Mouse (Mus musculus) left cerebral cortex, postnatal 36 days (tissue): ENCODE measurements around the gene Dbndd2. TPM values are rescaled to one million over a fixed set of nuclear protein-coding genes. Genes with fewer than 3 reads are reported as not detected.

Source experiments
- DNase-seq, 2 experiments: peaks; one replicate each; pipeline ENCODE4 v3.0.0; 2021 to 2022; ENCODE audit warnings: low spot score in 2 of 2, mixed read lengths in 1 of 2
- intact Hi-C: fragments of 180-260 bp; cut with DNase I; formaldehyde crosslinking; loops from one replicate; pipeline ENCODE4 v1.15.1; 2025
- total RNA-seq, 2 experiments: library from RNA; stranded (reverse); gene quantifications; 2 replicates each; pipeline ENCODE4 v1.2.3; 2021

The Dbndd2 gene
- total RNA-seq, 2 experiments from 2014 or later, result 112 to 126 TPM

DNA sequence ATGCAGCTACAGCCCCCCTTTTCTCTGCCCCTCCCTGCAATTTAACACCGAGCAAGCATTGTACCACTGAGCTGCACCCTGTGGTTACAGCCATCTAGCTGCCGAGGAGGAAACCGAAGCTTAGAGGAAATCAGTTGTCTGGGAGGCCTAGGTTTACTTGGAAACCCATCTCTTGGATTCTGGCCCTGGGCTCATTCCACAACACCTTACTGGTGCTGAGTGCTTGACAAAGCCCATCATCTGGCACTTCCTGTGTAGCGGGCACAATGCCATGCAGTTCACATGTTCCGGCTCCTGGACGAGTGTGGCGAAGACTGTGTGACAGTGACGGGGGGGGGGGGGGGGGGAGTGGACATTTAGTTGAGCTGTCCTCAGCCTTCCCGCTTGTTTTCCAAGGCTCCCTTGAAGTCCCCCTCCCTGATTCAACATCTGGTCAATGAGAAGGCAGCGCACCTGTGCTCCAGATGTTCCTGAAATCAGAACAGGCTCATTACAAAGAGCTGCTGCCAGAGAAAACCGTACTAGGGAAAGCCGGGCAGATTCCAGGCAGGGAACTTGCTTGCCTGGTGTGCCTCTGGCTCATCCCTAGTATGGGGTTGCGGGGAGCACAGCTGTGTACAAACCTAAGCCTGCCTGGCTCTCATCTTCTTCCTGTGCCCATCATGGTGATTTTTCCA is 33.8 kb upstream of the Dbndd2 start:
- DNase-seq, result no peak
- intact Hi-C loops, result no loop called here

DNA sequence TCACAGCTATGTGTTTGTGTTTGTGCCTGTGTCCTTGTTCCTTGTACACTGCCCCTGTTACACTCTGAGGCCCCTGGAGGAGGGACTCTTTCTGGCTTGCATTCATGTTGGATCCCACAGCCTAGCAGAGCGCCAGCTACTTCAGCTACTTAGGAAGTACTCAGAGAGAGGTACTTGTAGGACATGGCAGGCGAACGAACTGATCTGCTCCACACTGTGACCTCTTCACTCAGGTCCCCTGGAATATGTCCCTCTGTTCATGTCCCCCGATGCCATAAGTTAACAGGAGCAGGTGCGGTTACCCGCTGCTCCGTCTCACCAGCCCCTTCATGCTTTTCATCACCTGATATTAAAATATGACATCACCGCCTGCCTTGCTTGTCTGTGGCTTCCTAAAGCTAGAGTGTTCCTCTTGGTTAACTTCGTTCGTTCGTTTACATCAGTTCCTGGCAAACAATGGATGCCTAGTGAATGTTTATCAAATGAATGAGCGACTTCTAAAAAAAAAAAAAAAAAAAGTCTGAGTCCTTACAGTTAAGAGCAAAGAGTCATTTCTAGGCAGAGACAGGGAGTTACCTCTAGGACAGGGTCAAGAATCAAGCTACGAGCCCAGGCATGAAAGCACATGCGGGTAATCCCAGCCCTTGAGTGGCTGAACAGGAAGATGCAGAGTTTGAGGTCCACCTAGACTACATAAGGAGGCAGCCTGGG is 32.7 kb upstream of the Dbndd2 start:
- intact Hi-C loops, result no loop called here
- no peak for DNase-seq

DNA sequence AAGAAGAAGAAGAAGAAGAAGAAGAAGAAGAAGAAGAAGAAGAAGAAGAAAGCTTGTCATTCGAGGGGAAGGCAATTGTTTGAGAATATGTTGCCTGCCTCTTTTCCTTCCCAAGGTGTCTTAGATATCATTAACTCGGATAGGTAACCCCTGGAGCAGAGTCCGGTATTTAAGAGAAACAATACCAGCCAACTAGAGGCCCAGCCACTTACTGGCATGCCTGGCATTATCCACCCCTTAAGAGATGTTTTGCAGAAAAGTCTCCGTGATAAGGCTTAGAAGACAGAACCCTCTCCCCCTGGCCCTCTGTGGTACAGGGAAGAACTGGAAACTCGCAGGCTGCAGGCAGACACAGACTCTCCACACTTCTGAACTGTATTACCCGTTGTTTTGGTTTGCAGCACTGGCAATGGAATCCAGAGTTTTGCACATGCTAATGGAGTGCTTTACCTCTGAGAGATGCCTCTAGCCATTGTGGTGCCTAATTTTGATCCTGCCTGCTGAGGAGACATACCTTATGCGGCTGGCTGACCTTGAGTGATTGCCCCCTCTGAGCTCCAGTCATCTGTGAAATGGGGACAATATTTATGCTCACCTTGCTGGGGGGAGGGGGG is 31.9 kb upstream of the Dbndd2 start:
- no peak for DNase-seq
- intact Hi-C loops, result no loop called here

DNA sequence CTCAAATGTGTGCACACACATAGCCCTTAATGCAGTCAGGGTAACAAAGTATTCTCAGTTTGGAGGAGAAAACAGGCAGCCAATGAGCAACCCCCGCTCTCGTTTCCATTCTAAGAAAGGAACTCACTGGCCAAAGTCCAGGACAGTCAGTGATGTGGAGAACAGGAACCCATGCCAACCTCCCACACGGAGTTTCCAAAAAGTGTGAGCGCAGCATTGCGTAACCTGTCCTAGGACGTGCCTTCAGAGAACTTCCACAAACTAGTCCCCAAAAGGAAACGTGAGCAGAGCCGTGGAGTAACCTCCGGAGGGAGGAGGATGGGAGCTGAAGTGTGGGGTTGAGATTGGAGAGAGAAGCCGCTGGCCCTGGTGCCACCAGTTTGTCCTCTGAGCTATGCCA is 31.1 kb upstream of the Dbndd2 start:
- intact Hi-C loops, result no loop called here
- DNase-seq, result peak; percentile 87 to 89

DNA sequence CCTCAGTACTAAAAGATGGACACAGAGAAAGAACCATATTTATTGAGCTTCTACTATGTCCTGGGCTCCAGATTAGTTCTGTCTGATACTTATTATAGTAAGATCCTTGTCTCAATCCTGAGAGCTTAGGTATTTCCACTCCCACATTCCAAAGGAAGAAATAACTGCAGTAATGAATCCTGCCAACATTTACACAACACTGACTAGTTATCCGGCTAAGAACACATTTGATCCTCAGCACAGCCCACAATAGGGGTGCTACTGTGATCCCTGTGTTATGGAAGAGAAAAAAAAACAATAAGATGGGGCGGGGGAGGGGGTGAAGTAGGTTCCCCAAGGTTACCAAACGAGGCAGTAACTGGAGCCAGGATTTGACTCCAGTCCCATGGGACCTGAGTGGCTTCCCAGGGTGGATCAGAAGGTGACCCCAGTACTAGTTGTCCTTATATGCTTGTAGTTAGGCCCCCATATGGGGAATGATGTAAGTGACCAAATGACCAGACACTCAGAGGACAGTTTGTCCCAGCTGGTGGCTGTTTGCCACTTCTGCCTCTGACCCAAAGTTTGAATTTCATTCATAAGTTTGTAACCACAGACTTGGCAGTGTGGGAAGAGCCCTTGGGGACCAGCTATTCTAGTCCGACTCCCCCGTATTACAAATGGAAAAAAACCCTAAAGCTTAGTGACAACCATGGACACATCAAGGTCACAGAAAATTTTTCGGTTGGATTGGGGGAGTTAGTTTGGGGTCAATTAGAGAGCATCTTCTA is 30.3 kb upstream of the Dbndd2 start:
- intact Hi-C loops, result loop anchor here (1.0 kb wide), 1 partner anchor 38 kb away; no protein-coding TSS in a partner anchor
- DNase-seq, result no peak

DNA sequence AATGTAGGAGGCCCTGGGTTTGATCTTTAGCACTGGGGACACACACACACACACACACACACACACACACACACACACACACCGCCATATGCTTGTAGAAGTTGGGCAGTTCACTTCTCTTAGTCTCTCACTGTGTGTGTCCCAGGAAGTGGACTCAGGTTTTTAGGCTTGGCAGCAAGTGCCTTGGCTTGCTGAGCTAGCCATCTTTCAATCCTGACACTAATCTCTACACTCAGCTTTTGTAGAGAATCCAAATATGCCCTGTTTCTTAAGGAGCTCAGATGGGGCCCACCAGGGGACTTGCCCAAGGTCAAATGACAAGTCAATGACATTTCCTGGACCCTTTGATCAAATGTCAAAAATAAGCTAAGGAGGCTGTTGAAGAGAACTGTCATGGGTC is 29.5 kb upstream of the Dbndd2 start:
- DNase-seq, result no peak
- intact Hi-C loops, result loop anchor here (1.0 kb wide), 1 partner anchor 39 kb away; no protein-coding TSS in a partner anchor

DNA sequence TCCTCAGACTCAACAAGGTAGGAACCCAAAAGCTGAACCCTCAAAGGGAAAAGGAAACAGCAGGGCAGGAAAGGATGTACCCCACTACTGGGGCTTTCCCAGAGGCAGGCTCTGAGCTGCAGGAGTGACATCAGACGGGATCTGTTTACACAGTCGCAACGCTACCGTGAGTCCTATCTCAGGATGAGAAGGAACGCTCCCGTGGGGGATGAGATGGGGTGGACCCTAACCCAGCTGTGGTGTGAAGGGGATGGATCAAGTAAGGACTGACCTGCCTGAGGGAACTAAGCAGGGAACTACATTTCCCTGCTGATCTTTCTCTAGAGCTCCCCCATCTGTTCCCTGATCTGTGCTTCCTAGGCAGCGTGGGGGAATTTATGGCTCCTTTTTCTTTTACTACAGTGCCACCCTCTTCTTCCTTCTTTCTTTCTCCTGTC is 29.0 kb upstream of the Dbndd2 start, which contains the start of gene Sys1:
TSS of gene Sys1 (plus strand) at position 101 of the 437 bp plus-strand sequence.
- intact Hi-C loops, result loop anchor here (1.0 kb wide), 1 partner anchor 40 kb away; no protein-coding TSS in a partner anchor
- DNase-seq, result peak; percentile 30 to 34

DNA sequence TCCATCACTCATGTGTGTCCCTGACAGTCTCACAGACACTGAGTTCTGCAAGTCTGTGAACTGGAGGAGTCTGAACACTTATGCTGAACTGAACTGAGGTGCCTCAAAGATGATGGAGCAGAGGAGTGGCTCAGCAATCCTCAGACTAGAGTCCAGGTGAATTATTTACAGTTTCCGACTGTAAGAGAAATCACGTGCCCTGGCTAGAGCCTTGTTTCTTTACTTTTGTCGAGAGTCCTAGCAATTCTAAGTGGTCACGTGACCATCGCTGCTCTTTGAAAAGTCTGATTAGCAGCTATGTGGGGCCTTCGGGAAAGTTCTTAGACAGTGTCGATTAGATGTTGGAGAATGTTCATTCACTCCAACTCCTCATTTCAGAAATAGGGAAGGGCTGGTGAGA is 28.0 kb upstream of the Dbndd2 start:
- DNase-seq, result no peak
- intact Hi-C loops, result no loop called here

DNA sequence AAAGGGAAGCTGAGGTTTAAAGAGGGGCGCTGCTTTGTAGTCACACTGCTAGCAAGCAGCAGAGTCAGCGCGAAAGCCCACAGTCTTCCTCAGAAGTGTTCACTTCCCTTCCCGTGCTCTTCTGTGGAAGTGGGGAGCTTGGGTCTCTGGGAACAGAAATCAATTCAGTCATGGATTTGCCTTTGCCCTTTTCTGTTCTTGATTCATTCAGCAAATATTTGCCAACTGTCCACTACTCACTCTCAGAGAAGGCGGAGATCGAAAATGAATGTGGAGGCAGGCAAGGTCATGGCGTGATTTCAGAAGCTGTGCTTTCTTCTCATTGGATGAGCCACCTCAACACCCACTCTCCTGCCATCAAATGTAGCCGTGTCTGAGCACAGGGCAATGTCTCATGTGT is 27.4 kb upstream of the Dbndd2 start:
- intact Hi-C loops, result no loop called here

DNA sequence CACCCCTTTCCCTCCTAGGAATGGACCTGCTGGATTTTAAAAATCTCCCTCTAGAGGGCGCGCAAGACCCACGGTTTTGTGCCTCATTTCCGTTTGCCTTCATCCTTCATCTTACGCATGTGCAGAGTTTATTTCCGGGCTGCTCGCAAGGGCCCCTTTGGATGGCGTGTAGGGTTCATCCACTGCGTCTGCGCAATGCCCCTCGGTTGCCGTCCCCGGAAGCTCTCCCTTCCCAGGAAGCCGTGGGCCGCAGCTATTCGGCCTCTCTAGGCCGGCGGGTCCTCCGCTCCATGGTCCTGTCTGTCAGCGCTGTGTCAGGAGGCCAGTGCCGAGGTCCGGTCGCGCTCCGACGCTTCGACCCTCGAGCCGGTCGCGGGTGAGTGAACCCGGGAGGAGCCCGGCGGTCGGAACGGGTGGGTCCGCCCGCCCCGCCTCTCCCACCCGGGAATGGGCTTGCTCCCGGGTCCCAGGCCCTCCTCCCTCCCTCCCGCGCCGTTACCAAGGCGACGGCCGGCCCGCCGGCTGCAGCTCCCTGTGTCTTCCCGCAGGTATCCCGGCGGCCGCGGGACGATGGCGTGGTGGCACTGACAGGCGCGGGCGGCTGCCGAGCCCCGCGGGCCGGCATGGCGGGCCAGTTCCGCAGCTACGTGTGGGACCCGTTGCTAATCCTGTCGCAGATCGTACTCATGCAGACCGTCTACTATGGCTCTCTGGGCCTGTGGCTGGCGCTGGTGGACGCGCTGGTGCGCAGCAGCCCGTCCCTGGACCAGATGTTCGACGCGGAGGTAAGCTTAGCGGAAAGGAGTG is 25.0 kb upstream of the Dbndd2 start, which contains the start of gene Gm20458:
TSS of gene Gm20458 (plus strand) at position 223 of the 807 bp plus-strand sequence.
- peak; percentile 96 to 98 for DNase-seq
- intact Hi-C loops, result loop anchor here (2.0 to 5.0 kb wide), 2 partner anchors 36 to 56 kb away; partner anchors contain the start of gene Pigt

More for the DNA sequence above, 27.4 kb upstream of the Dbndd2 start:
- DNase-seq, result no peak

DNA sequence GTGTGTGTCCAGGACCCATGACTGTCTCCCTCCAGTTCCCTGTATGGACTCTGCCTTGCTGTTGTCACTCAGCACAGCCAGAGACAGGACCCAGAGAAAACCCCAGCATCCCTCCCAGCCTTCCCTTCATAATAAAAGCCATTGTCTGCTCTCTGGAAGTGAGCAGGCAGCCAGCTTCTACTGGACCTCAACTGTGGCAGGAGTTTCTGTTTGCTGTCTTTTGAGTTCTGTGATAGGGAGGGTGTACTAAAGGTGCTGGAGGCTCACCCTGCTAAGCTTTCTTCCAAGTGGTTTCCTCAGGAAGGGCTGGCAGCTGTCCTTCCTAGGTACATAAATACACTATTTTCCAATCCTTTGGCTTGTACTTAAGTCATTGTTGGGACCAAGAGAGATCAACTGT is 20.7 kb upstream of the Dbndd2 start:
- no peak for DNase-seq
- intact Hi-C loops, result loop anchor here (5.0 kb wide), 1 partner anchor 67 kb away; no protein-coding TSS in a partner anchor

DNA sequence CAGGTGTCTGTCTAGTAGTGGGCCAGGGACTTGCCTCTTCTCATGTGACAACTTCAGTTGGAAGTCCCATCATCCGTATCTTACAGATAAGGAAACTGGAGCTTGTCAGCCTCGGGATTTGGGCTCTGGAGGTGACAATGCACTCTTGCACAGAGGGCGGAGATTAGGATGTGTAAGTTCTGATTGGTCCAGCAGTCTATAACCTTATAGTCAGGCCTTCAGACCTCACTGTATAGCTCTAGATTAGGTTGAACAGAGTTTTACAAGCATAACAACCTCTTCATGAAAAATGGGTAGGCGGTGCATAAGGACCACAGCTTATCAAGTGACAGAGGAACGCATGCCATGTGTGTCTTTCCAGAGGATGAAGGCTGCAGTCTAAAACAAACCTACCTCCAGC is 19.1 kb upstream of the Dbndd2 start:
- intact Hi-C loops, result loop anchor here (5.0 kb wide), 1 partner anchor 66 kb away; no protein-coding TSS in a partner anchor

DNA sequence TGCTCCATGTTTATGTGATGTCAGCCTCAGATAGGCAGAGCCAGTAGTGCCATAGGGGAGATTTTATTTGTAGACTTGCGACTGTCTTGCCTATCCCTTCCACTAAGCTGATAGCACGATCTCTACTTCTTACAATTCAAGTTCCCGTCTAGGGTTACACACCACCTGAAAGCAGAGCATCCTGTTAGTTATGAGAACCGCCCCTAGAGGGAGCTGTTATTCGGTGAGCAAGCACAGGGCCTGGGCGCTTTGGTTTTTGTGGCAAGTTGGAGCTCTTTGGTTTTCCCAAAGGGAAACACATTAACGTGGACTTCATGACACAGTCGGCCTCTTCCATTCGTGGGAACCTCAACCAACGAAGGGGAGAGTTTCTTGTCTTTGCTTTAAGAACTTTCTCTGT is 15.7 kb upstream of the Dbndd2 start:
- DNase-seq, result no peak
- intact Hi-C loops, result no loop called here

More for the DNA sequence above, 19.1 kb upstream of the Dbndd2 start:
- no peak for DNase-seq

DNA sequence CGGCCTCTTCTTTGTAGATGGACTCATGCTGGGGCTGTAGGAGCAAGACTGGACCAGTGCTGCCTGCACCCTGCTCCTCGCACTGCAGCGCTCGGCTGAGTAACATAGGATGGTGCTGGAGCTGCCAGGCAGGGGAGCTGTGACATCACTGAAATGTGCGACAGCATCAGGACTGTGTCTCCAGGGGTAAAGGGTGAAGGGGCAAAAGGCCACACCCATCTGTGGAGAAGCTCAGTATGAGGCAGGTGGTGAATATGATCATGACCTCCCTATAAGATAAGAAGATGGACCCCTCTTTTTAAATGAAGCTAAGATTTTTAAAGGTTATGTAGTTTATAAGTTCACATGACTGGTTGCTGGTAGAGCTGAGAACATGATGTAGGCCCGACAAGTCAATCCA is 12.3 kb upstream of the Dbndd2 start, which contains the start of gene Trp53tg5:
TSS of gene Trp53tg5 (minus strand) at position 101 of the 400 bp plus-strand sequence.
- DNase-seq, result no peak
- intact Hi-C loops, result no loop called here

DNA sequence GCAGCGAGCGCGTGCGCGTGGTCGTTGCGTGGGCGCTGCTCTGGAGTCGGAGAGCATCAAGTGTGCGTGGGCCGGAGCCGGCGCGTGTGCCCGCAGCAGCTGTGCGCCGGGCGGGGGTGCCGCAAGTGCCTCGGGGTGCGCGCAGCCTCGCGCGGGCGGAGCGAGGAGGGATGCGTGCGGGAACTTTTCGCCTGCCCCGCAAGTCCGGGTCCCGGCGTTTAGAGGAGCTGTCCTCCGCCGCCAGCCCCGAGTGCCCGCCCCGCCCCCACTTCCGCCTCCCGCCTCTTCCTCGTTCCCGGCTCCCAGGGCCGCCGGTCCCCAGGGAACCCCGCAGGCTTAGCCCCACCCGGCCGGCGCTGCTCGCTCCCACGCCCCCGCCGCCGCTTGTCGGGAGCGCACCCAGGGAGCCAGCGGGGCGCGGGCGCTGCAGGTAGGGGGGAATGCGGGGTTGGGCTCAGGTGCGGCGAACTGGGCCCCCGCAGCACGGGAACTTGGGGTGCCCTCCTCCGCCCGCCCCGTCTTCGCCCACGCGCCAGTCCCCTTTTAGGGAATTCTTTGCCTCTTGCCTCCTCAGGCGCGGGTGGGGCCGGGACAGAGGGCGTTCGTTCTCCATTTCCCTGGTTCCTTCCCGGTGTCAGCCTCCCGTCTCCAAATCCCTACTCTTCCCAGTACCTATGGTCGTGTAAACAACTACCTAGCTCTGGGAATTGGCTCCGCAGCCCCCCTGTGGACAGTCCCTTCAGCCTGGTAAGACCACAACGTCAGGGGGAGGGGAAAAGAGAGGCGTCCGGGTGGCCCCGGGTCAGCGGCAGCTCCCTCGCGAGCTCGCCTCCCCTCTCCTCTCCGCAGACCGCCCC is 580 bp downstream of the Dbndd2 start:
- intact Hi-C loops, result loop anchor here (5.0 kb wide), 1 partner anchor 71 kb away; no protein-coding TSS in a partner anchor
- DNase-seq, result peak; percentile 67 to 91

DNA sequence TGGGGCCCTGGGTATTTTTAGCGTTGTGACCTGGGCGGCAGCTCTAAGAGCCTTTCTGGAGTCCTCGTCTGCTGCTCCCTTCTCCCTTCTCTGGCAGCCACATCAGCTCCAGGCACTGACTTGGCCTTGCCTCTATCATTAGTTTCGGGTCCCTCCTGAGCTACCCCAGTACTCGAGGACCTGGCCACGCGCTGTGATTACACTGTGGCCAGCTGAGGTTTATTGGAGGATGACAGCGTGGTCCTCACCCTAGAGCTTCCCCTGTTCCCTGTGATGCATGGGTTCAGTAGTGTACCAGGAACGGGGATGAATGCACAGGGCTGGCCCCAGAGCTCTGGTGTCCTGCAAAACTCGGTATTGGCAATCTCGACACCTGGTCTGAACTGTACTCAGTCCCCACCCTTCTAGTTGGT is 1.2 kb downstream of the Dbndd2 start:
- intact Hi-C loops, result loop anchor here (5.0 kb wide), 1 partner anchor 70 kb away; no protein-coding TSS in a partner anchor
- DNase-seq, result no peak

DNA sequence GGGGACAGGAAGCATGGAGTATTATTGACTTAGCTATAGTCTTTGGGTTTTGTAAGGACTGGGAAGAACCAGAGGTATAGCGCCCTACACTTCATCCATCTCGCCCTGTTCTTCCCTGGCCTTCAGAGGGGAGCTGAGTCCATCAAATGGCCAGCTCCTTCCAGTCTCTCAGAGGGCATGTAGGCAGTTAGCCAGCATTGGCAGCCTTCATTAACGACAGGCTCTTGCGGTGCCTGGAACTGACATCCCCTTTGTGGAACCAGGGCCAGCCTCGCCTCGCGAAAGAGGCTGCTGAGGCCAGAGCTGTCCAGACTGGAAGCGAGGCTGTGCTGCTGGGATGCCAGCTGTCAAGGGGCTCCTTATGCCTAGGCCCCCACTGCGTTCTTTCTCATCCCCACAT is 1.9 kb downstream of the Dbndd2 start:
- intact Hi-C loops, result loop anchor here (5.0 kb wide), 1 partner anchor 69 kb away; no protein-coding TSS in a partner anchor
- DNase-seq, result peak; percentile 34 to 39
